Mouse (Mus musculus) lung, adult 18-20 months (tissue): ENCODE data around the gene Prdm2.
A peak's percentile ranks its signal among the peaks of the same experiment; 100 is the strongest.

Experiments used
- DNase-seq, 2 experiments: peaks; one replicate each; pipeline ENCODE4 v3.0.0; 2022; ENCODE audit warnings: mixed read lengths in 2 of 2

Prdm2 gene

GRCm38 (mm10) chr4:143209997-143210396 lies 2.8 kb downstream of the Prdm2 start:
- no peak for DNase-seq

- DNase-seq: no peak
Measured at GRCm38 (mm10) chr4:143202653-143203052, 10.1 kb downstream of the Prdm2 start.

DNA sequence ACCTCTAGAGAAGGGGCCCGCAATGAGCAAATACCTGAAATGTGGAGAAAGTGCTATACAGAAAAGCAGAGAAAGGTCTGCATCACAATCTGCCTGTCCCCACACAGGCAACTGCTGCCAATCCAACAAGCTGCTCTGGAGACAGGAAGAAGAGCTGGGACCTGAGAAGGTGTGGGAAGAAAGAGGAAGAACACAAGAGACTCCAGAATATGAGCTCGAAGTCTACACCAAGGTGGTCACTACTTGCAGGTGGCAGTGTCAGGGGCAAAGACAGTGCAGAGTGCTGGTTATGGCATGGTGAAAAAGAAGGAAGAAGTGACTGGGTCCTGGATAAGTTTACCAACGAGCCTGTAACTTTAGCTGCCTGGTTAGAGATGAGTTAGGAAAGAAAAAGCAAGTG lies 14.4 kb downstream of the Prdm2 start:
- no peak for DNase-seq

DNA sequence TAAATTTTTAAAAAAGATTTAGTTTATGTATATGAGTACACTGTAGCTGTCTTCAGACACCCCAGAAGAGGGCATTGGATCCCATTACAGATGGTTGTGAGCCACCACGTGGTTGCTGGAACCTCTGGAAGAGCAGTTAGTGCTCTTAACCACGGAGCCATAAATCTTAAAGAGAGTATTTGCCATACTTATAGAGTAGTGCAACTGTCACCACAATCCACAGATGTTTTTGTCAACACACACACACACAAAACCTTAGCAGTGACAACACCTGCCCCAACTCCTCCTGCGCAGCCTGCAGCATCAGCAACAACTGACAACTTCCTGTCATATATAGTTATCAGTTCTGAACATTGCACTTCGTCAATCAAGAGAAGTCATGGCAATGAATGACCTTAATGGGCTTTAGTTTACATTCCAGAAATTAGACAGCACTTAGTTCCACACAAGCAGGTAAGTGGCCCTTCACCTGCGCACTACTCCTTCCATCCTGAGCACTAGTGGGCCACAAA lies 14.9 kb downstream of the Prdm2 start:
- no peak for DNase-seq

- DNase-seq: no peak
Measured at GRCm38 (mm10) chr4:143194328-143194727, 18.5 kb downstream of the Prdm2 start.

- no peak for DNase-seq
Measured at GRCm38 (mm10) chr4:143193164-143193563, 19.6 kb downstream of the Prdm2 start.

DNA sequence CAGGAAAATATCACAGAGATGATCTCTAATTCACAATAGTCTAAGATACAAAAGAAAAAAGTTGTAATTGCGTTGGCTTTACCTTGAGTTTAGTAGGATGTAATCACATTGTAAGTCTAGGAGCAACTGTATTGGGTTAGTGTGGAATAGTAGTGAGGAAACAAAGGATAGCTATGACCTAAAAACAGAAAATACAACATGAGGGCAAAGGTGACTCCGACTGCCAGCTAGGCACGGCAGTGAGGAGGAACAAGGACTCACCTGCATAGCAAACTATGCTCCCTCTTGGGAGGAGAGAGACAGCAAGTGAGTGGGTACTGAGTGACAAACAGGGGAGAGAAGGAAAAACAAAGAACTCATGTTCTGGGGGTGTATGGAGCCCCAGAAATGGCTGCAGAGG lies 21.0 kb downstream of the Prdm2 start:
- DNase-seq: no peak

DNA sequence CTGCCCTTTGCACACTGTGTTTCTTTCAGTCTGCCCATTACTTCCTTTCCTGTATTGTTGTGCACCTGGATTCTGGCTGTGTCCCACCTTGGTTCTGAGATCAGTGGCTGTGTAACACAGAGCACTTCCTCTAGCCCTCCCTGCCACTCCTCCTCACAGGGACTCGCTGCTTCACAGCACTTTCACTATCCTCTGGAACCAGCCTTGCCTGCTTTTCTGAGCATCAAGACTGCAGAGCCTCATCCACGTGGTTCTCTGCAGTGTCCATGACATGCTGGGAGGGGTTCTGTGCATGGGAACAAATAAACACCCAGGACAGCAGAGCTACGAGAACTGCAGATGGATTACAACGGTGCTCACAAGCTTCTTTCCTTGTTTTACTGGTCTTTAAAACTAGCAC lies 22.1 kb downstream of the Prdm2 start:
- peak in 1 of 2 experiments; percentile 21 for DNase-seq

DNA sequence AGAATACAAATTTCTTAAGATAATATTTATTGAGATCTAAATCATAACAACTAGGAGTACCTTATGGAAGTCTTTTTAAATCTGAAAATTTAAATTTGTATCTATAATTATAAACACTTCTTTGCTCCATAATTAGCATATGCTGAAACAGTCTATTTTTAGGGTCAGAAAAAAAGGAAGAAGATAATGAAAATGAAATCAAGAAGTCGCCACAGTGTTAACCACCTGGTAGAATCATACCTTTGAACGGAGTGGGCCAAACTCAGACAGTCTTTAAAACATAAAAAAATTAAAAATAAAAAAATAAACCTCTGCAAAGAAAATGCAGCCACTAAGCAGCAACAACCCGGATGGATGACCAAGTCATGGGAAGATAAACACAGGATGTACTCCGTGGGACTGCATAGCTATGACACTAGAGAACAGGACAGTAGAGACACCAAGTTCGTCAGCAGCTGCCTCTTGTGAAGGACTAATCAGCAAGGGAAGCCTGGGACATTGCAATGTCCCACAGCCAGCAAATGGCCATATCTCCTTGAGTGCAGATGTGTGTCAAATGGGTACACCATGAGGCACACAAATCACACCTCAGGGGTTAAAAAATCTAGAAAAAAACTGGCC lies 24.1 kb downstream of the Prdm2 start:
- peak in 1 of 2 experiments; percentile 8 for DNase-seq

GRCm38 (mm10) chr4:143186066-143186465 lies 26.7 kb downstream of the Prdm2 start:
- DNase-seq: no peak

DNA sequence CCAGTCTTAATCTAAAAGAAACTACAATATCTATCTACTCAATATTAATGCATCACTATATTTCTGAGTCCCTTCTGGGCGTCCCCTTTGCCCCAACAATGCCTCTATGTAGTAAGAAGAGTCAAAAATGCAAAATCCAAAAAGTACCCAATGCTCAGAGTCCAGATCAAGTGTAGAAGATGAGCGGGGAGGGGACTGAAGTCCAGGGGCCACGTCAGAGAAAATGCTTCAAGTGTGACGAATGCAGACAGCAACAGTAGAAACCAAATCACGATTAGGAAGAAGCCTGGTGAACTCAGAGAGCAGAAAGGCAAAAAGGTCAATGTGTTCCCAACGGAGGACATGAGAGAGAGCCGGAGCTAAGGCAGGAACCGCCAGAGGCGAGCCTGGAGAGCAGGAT lies 27.3 kb downstream of the Prdm2 start:
- DNase-seq: no peak

GRCm38 (mm10) chr4:143183141-143183540 lies 29.7 kb downstream of the Prdm2 start:
- no peak for DNase-seq

GRCm38 (mm10) chr4:143180731-143181130 lies 32.1 kb downstream of the Prdm2 start:
- no peak for DNase-seq

GRCm38 (mm10) chr4:143171600-143172290 lies 41.0 kb downstream of the Prdm2 start:
- DNase-seq: no peak

GRCm38 (mm10) chr4:143170290-143170689 lies 42.5 kb downstream of the Prdm2 start:
- no peak for DNase-seq

DNA sequence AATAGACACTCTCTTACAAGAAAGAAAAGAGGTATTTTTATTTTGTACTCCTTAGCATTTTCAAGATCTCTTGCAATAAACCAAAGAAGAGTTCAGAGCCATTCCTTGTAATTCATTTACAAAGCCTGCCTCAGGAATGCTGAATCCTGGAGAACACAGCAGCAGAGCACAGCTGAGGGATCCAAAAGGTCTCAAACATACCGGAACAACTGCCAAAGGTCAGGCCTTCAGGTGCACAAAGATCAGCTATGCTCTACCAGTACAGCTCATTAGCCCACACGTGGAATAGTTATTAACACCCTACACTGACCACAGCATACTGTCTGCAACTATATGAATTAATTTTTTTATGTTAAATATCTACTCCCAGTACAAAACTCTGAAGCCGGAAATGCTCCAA lies 44.7 kb downstream of the Prdm2 start:
- DNase-seq: no peak

GRCm38 (mm10) chr4:143161619-143162479 lies 50.9 kb downstream of the Prdm2 start:
- peak; percentile 99 to 100 for DNase-seq

GRCm38 (mm10) chr4:143160826-143161225 lies 52.0 kb downstream of the Prdm2 start:
- DNase-seq: no peak

DNA sequence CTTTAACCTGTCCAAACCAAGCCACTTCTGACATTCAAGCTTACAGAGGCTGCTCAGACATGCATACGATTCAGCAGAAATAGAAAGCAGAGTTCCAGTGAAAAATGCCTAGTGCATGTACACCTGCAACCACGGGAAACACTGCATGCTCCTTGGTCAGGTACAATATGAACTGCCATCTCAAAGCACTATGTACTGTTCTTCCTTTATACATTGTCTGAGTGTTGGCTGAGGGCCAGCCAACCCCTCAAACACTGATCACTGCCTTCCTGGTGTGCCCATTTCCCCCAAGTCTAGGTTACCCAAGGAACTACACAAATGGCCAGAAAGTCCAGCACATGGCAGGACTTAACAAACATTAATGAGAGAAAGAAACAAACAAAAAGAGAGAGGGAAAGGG lies 53.5 kb downstream of the Prdm2 start:
- no peak for DNase-seq

DNA sequence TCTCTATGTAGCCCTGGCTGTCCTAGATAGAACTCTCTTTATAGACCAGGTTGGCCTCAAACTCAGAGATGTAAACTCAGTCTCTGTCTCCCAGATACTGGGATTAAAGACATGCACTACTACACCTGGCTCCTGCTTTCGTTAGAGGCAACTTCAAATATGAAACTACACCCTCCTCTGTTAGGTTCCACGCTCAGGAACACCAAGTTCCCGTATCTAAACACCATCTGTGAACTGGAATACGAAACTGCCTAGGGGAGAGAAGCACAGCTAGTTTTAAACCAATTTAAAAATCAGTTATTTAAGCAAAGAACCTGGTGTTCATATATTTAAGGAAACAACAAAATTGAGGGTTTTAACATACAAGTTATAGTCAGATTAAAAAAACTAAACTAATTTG lies 56.9 kb downstream of the Prdm2 start:
- DNase-seq: no peak

DNA sequence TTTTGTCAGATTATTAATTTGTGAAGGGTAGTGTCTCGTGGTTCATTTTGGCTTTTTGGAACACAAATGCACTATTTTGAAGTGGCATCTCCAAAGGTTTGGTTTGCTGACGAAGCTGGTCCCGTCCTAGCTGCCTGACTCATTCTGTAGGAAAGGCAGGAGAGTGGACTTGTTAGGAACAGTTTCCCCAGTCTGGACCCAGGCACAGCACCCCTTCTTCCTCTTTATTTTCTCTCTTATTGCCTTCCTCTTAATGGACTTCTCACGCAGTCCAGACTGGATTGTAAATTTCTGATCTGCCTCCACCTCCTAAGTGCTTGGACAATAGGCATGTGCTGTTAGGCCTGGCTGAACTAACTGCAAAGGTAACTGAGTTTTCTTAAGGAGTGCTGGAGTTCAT lies 57.8 kb downstream of the Prdm2 start:
- no peak for DNase-seq

DNA sequence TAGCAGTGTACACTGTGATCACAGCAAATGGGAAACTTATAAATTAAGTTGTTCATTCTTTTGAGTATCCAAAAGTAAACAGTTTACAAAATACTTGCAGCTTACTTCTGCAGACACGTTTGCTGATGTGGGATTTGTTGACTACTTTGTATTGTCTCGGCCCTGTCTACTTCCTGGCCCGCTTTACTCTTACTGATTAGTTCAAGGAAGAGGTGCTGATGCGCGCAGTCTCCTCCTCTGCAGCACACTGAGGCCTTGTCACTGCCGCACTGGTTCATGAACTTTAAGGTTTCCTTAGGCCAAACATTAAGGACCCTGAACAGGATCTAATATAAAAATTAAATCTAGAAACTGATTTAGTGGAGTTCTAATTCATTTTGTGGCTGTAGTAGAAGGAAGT lies 58.2 kb downstream of the Prdm2 start:
- no peak for DNase-seq

- no peak for DNase-seq
Measured at GRCm38 (mm10) chr4:143152634-143153033, 60.2 kb downstream of the Prdm2 start.

- DNase-seq: peak; percentile 39 to 52
Measured at GRCm38 (mm10) chr4:143151267-143151666, 61.5 kb downstream of the Prdm2 start.
